Mouse (Mus musculus): ENCODE measurements around the gene Fsd1.

Fsd1 gene

GRCm38 (mm10) chr17:55963171-55963570 is 23.1 kb upstream of the Fsd1 start:
- no peak for DNase-seq (ENCODE audit: low spot score)

GRCm38 (mm10) chr17:55964496-55964895 is 21.8 kb upstream of the Fsd1 start:
- no peak for DNase-seq (ENCODE audit: low spot score)

- DNase-seq (ENCODE audit: low spot score) = no peak
Measured at GRCm38 (mm10) chr17:55964996-55965395, 21.3 kb upstream of the Fsd1 start.

GRCm38 (mm10) chr17:55967186-55967585 is 19.1 kb upstream of the Fsd1 start:
- no peak for DNase-seq (ENCODE audit: low spot score)

DNA sequence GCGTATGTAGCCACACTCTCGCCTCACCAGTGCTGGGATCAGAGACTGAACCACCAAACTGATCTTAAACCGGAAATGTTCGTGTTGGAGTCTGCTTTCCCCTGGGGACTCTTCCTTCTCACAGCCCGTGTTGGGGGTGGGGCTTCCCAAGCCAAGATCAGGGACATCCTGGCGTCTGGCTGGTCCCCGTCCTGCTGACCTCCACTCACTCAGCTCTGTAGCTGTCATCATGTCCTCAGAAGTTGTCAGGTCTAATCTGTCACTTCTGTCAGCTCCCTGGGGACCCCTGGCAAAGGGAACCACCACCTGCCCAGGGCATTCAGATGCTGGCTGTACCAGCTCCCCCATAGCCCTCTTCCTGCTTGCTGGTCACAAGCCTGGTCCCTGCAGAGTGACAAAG is 18.1 kb upstream of the Fsd1 start:
- DNase-seq (ENCODE audit: low spot score) = no peak

- DNase-seq (ENCODE audit: low spot score) = no peak
Measured at GRCm38 (mm10) chr17:55969560-55969959, 16.7 kb upstream of the Fsd1 start.

GRCm38 (mm10) chr17:55969966-55970891 is 16.1 kb upstream of the Fsd1 start, which contains the start of gene Shd:
Gene Shd (plus strand): TSS chr17:55970467.
- DNase-seq (ENCODE audit: low spot score) = no peak

- DNase-seq (ENCODE audit: low spot score) = no peak
Measured at GRCm38 (mm10) chr17:55971453-55971852, 14.9 kb upstream of the Fsd1 start.

DNA sequence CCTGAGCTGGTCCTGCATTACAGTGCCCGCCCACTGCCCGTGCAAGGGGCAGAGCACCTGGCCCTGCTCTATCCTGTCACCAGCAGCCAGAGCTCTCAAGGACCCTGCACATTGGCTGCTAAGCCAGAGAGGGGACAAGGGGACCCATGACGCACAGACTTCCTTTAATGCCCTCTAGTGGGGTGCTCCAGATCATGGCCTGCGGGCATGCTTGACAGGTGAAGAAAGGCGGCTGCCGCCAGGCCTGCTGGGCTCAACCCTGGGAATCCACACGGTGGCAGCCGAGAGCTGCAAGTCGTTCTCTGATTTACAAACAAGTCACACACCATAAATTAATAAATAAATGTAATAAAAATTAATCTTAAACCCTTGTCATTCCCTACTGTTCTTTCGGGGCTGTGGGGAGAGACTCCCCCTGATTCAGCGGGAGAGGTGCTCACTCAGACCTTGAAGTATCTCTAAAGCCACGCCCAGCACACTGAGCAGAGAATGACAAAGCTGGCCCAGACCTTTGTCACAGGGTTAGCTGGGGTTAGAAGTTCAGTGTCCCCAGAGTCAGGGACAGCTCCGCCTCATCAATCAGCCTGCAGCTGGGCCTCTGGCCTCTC is 9.9 kb upstream of the Fsd1 start:
- no peak for DNase-seq (ENCODE audit: low spot score)

- no peak for DNase-seq (ENCODE audit: low spot score)
Measured at GRCm38 (mm10) chr17:55977301-55977700, 9.0 kb upstream of the Fsd1 start.

DNA sequence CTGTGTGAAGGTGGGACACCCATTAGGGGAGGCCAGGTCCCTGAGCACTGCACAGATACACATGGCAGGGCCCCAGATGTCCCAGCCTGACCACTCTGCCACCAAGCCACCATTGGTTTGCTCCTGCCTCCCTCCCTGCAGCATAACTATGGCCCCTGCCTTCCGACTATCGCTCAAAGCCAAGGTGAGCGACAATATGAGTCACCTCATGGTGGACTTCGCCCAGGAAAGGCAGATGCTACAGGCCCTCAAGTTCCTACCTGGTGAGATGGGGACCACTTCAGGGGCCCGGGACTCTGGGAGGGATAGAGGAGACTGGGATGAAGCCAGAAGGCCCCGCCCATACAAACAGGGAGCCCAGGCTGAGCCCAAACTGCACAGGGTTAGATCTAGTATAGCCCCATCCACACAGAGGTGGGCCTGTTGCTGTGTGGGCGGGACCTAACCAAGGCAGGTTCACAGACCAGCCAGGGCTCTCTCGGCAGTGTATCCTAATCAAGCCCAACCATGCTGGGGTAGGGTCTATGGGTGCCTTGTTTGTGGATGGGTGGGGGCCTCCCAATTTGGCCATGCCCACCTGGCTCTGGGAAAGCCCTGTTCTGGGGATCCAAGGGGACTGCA is 4.1 kb downstream of the Fsd1 start:
- DNase-seq (ENCODE audit: low spot score) = no peak

DNA sequence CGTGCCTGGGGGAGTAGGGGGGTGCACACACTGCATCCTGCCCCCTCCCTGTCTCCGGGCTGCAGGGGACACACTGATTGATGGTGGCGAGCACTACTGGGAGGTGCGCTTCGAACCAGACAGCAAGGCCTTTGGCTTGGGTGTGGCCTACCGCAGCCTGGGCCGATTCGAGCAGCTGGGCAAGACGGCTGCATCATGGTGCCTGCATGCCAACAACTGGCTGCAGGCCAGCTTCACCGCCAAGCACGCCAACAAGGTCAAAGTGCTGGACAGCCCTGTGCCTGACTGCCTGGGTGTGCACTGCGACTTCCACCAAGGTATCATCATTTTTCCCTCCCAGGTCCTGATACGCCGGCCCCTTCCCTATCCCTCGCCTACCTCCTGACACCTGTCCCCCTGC is 9.7 kb downstream of the Fsd1 start:
- no peak for DNase-seq (ENCODE audit: low spot score)

DNA sequence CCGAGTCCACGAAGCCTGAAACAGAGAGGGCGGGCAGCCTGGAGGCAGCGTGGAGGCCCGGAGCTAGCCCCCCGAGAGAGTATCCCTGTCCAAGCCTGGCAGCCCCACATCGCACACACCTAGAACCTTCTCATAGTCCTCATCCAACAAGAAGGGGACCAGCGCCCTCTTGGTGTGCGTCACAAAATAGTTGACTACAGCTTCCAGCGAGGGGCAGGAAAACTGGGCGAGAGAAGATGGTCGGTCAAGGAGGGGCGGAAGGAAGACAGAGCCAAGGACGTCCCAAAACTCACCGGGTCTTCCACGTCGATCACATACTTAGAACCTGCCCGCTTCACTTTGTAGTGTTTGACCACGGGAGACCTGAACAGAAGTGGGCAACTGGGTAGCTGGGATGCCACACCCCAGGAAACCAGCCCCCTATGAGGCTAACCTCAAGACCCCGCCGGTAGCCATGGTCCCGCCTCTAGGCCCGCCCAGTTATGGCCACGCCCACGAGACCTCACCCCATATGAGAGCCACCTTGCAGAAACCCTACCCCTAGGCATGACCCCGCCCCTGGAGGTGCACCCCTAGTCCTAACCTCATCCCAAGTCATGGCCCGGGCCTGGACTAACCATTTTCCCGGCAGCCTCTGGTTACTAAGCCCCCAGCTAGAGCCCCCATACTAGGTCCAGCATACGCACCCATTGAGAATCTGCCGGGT is 13.6 kb downstream of the Fsd1 start:
- no peak for DNase-seq (ENCODE audit: low spot score)

- no peak for DNase-seq (ENCODE audit: low spot score)
Measured at GRCm38 (mm10) chr17:56003000-56003399, 16.7 kb downstream of the Fsd1 start.

DNA sequence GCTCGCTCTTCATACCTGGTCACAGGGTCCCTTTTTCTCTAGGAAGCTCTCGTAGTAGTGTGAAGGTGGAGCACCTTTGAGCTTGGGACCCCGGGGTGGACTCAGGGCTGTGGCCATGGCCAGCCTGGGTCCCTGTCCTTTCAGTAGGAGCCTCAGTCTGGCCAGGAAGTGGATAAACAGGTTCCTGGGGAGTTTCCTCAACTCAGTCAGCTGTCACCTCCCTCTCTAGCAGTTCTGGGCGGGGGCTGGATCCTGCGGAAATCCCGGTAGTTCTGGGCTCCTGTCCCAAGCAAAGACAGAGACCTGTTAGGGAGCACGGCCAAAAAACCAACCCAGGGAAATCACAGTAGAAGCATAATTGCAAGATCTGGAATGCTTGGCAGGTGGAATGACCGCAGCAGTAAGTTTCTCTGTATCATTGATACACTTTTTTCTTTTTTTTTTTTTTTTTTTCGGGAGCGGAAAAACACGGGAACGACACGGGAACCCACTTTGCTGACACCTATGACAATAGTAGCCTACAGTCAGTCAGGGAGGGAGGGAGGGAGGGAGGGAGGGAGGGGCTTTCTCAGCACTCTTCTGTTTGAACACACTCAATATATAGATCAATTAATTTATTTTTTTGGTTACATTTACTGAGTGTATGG is 19.2 kb downstream of the Fsd1 start, which contains the start of the genes Stap2 and Mpnd:
Gene Stap2 (minus strand): TSS at position 170 of the 647 bp plus-strand sequence.
Gene Mpnd (plus strand): TSS at position 297 of the 647 bp plus-strand sequence.
- DNase-seq (ENCODE audit: low spot score) = no peak

DNA sequence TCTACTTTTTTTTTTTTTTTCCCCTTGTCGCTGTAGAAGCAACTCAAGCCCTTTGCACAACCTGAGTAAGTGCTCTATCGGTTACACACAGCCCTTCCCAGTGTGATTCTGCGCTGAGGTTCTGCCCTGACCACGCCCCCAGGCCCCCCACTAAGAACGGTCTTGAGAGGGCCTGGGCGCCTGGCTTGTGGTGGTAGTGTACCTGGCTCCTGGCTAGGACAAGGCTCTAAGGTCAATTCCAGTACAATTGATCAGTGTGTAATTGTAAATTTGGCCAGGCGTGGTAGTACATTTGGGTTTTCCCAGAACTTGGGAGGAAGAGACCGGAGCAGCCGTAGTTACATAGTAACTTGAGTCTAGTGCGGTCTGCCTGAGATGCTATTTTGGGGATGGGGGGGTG is 20.6 kb downstream of the Fsd1 start:
- no peak for DNase-seq (ENCODE audit: low spot score)

DNA sequence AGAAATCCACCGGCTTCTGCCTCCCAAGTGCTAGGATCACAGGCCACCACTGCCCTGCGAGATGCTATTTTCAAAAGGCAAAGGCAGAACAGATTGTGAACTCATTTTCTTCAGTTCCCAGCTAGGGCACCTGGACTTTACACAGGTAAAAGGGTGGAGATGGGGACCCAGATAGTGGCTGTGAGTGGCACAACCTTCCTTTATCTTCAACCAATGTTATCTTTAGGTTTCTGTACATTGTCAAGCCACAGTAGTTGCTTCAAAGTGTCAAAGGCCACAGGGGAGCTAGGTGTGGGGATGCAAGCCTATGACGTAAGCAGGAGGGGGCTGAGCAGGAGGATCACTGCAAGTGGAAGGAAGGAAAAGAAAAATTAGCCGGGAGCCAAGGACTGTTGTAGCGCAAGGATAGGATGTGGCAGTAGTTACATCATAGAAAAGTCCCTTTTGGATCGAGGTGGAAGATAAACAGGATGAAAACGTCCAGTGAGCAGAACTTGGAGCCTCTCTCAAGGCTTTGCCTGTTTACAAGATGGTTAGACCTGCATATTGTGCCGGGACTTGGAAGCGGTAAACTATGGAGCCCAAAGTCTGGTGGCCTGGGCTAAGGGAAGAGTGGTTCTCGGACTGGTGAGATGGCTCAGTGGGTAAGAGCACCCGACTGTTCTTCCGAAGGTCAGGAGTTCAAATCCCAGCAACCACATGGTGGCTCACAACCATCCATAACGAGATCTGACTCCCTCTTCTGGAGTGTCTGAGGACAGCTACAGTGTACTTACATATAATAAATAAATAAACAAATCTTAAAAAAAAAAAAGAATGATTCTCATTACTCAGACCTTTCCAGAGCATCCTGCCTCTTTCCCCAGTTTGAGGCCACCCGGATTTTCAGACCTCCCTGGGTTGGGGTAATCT is 21.4 kb downstream of the Fsd1 start:
- no peak for DNase-seq (ENCODE audit: low spot score)

DNA sequence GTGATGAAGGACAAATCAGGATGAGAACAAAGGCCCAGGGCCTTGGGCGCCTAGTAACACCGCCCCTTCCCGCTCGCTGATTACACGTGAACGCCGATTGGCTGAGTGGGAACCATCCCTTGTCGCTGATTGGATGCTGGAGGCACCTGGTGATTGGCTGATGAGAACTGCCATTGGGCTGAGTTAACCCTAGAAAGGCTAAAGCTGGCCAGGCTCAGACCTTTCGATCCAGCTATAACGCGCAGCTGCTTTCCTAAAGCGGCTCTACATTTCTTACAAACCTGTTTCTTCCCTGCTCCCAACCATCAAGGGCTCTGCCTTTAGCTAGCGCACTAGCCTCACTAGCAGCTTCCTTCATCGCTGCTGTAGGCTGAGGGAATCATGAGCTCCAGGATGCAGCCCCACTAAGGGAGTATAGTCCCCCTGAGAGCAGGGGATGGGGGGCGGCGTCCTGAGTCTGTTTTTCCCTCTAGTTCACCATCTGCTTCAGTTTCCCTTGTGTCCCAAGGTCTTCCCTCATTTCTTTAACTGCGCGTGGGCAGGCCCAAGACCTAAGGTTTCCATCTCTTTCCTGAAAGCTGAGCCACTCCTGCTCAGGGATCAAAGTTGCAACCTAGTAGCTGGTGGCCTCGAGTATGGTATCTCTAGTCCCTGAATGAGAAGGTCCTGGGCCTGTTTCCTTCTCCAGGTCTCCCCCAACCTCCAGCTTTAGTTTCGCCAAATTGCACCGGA is 22.2 kb downstream of the Fsd1 start:
- peak; percentile 93 for DNase-seq (ENCODE audit: low spot score)

- DNase-seq (ENCODE audit: low spot score) = peak; percentile 88
Measured at GRCm38 (mm10) chr17:56009088-56009961, 23.0 kb downstream of the Fsd1 start.

Data from left cerebral cortex, adult 11 months (tissue).